ENCODE assay signal across 18 mouse cellular contexts in genomic region chr7:133027930-133028329, GRCm38 (mm10).
"Had no signal": no experiment of that assay in that cellular context is flagged by ENCODE, and none has a peak within 500 bp of the region (broad histone marks: within the 10 kb centered on the region; RNA-seq: fewer than 3 reads in every experiment).

No protein-coding gene starts in this region.

- H3K27ac ChIP-seq: midbrain, embryonic 10.5 days; midbrain, embryonic 12.5 days; neural tube, embryonic 13.5 days; neural tube, embryonic 15.5 days had no signal

- H3K4me3 ChIP-seq: midbrain, embryonic 10.5 days; midbrain, embryonic 12.5 days; myocyte; neural tube, embryonic 13.5 days; neural tube, embryonic 15.5 days had no signal

- H3K36me3 ChIP-seq: midbrain, embryonic 12.5 days; neural tube, embryonic 13.5 days; neural tube, embryonic 15.5 days had no signal

- DNase-seq: lung, adult 18-20 months; lung, embryonic 14.5 days; lung, postnatal 10 days; lung, postnatal 4 days; midbrain, embryonic 14.5 days; retina, postnatal 1 day; right cerebral cortex, adult 18-20 months; right cerebral cortex, postnatal 25 days; right cerebral cortex, postnatal 4 days; spleen, adult 18-20 months; thymus, adult 18-20 months; thymus, postnatal 14 days; thymus, postnatal 36 days had no signal

- H3K27me3 ChIP-seq: midbrain, embryonic 12.5 days; neural tube, embryonic 13.5 days; neural tube, embryonic 15.5 days had no signal
